Mouse (Mus musculus) cerebellum, postnatal 10 days (tissue): ENCODE results near the gene Gpr153.
A peak's percentile ranks its signal among the peaks of the same experiment; 100 is the strongest.

ENCODE experiments used
- DNase-seq, 2 experiments: peaks; one replicate each; pipeline ENCODE4 v3.0.0; 2021; ENCODE audit warnings: mixed read lengths in 2 of 2

The Gpr153 gene

DNA sequence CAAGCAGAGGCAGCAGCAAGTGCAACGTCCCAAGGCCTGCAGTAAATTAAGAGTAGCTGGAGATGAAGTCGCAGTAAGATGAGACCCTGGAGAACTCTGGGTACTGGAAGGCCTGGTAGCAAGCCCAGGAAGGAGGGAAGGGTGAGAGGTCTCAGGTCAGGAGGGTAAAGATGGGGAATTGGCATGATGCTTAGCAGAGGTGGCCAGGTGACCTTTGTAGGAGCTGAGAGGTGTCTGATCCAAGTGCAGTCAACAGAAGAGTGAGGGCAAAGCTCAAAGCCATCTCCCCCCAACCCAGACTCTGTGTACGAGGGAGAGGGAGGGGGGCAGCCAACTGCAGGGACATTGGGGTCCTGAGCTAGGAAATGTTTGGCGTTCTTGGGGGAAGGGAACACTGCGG, 47.4 kb downstream of the Gpr153 start:
- DNase-seq: no peak

DNA sequence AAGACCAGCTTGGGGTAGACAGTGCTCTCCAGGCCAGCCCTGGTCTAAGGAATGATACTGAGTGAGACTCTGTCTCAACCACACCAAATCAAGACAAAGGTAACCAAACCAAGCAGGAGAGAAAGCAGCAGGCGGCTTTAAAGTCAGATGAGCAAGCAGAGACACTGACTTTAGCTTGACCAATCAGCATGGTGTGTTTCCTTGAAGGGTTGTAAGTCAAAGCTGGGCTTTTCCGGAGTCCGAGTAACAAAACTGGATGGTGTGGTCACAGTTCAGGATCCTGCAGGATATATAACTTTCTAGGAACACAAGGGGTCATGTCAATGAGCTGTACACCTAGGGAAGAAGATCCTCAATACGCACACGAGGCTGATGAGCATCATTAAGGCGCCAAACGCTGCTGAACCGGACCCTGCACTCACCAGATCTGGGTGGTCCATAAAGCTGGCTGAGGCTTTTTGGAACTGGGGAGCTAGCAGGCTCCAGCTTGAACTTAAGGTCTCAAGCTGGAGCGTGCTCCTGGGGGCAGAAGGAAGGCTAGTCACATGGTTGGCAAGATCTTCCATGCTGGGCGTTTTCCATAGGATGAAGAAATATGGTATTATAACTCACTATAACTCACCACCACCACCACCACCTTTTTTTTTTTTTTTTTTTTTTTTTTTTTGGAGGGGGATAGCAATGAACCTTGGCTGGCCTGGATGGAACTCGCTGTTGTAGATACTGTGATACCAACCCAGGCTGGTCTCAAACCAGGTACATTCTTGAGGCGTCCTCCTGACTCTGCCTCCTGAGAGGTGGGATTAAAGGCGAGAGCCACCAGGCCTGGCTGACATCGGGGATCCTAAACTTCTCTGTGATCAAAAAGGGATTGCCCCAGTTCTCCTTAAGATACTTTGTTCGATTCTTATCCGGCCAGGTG, 50.9 kb downstream of the Gpr153 start:
- no peak for DNase-seq

GRCm38 (mm10) chr4:152325574-152326411, 51.8 kb downstream of the Gpr153 start, which contains the start of gene Rpl22:
Rpl22 (plus strand) TSS chr4:152325742.
- peak; percentile 95 to 96 for DNase-seq

- no peak for DNase-seq
These were observed 52.5 kb downstream of the Gpr153 start for GRCm38 (mm10) chr4:152326543-152326942.

DNA sequence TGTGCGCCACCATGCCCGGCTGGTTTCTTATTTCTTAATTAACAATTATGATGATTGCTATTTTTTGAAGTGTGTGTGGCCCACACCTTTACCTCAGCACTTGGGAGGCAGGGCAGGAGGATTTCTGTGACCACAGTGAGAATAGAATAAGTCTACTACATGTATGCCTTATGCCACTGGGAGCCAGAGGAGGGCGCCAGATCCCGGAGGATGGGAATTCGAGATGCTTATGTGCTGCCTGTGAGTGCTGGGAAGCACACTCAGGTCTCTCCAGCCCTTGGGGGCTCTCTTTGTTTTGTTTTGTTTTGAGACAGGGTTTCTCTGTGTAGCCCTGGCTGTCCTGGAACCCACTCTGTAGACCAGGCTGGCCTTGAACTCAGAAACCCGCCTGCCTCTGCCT, 54.7 kb downstream of the Gpr153 start:
- DNase-seq: peak; percentile 73 to 74

DNA sequence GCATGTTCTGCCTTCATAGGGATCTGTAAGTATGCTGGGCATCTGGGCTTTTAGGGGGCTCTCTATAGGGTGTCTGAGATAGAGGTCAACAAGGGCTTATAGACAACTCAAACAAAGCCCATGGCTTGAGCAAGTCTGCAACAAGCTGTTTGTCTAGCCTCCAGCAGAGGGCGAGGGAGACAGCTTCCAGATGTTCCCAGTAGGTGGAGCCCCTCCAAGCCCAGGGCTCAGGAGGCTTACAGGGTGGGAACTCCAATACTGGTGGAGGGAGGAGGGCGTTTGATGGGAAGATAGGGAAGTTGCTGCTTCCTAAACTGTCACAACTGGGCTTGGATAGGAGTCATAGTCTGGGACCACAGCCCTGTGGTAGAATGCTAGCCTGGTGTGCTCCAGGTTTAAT, 58.9 kb downstream of the Gpr153 start:
- DNase-seq: peak; percentile 74 to 79

GRCm38 (mm10) chr4:152333587-152333986, 59.6 kb downstream of the Gpr153 start:
- DNase-seq: no peak
